Mouse (Mus musculus) intestine, postnatal 0 days (tissue): ENCODE data around the gene Susd3. TPM values are rescaled to one million over a fixed set of nuclear protein-coding genes. Genes with fewer than 3 reads are reported as not detected.
A peak's percentile ranks its signal among the peaks of the same experiment; 100 is the strongest.

Source experiments
- ATAC-seq: fragments of 200-750 bp; cut with Nextera tagmentation; 2 replicates; pipeline ENCODE4 v1.8.0; 2017; ENCODE audit warnings: mild to moderate bottlenecking, moderate TSS enrichment, moderate library complexity
- H3K27ac ChIP-seq: fragments of 300-500 bp; sonication (generic); 2 replicates; pipeline ENCODE4 v1.5.1; 2014; ENCODE audit warnings: mild to moderate bottlenecking, low read depth, low read length, moderate library complexity
- H3K27me3 ChIP-seq: fragments of 300-500 bp; sonication (generic); replicated peaks from 2 replicates; pipeline ENCODE4 v1.6.1; 2014; ENCODE audit warnings: low read length, mixed read lengths; ENCODE audit not compliant: control insufficient read depth, insufficient read depth
- H3K36me3 ChIP-seq: fragments of 300-500 bp; sonication (generic); 2 replicates; pipeline ENCODE4 v1.6.1; 2014; ENCODE audit warnings: mild to moderate bottlenecking, moderate library complexity; ENCODE audit not compliant: control insufficient read depth, insufficient read depth
- H3K4me1 ChIP-seq: fragments of 300-500 bp; sonication (generic); replicated peaks from 2 replicates; pipeline ENCODE4 v1.6.1; 2014; ENCODE audit warnings: antibody characterized with exemption, low read length, mixed read lengths; ENCODE audit not compliant: control insufficient read depth, insufficient read depth
- H3K4me2 ChIP-seq: fragments of 300-500 bp; sonication (generic); replicated peaks from 2 replicates; pipeline ENCODE4 v1.6.1; 2014; ENCODE audit warnings: low read depth, mild to moderate bottlenecking, moderate library complexity
- H3K4me3 ChIP-seq: fragments of 300-500 bp; sonication (generic); 2 replicates; pipeline ENCODE4 v1.5.1; 2014; ENCODE audit warnings: low read depth, low read length
- H3K9ac ChIP-seq: fragments of 300-500 bp; sonication (generic); 2 replicates; pipeline ENCODE4 v1.6.1; 2014; ENCODE audit warnings: mild to moderate bottlenecking, low read depth, low read length
- H3K9me3 ChIP-seq: fragments of 300-500 bp; sonication (generic); 2 replicates; pipeline ENCODE4 v1.6.1; 2016; ENCODE audit warnings: mixed run types; ENCODE audit not compliant: control insufficient read depth
- CTCF ChIP-seq: sonication (generic); IDR thresholded peaks from 2 replicates; pipeline ENCODE4 v1.5.1; 2016; ENCODE audit warnings: low read depth, mild to moderate bottlenecking, control low read depth, antibody characterized with exemption, moderate library complexity
- WGBS: fragments of 180-500 bp; shearing (Covaris S2); extraction: QIAGEN DNeasy Blood & Tissue Kit; methylation state at CpG from one replicate; pipeline ENCODE4 v1.1.7; 2014; 5-methylcytosine and 5-hydroxymethylcytosine counted together
- polyA plus RNA-seq: library from polyadenylated mRNA; unstranded; fragments of >200 nt; fragmentation: Nextera tagmentation; extraction: Ambion mirVana; gene quantifications from 2 replicates; pipeline ENCODE4 v1.2.1, GENCODE M21; 2015

The Susd3 gene
- polyA plus RNA-seq, 1 experiment from 2014 or later = 1.3 TPM

DNA sequence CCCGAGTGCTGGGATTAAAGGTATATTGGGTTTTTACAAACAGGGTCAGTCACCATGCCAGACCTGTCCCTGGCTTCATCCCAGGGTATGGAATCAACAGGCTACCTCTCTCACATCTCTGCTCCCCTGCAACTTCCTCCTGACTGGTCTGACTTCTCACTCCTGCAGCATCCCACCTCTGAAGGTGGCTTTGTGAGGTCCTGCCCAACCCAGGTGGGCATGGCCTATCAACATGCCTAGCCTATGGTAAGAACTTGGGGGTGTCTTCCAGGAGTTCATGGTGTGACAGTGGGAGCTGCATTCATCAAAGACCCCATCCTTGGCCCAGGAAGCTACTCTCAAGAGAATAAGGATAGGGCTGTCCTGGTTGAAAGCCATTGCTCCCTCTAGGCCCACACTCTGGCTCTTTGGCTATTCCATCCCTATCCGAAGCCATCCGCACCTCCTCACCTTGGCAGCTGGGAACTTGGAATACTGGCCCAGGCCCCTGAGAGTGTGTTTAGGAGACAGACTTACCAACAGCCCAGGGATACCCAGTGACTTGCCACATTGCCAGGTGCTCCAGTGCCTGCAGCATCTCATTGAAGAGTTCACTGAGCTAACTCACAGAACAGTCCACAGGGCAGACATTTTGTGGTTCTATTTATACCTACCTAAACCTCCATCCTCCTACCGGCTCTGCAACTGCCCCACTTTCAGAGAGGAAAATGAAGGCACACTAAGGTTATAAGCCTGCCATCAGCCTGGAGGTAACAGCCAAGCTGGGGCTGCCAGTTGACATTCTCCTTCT, 35.6 kb downstream of the Susd3 start:
- Histone ChIP-seq H3K4me1 (peaks cover 13% of the 10 kb centered on the region), H3K9me3 (no peaks in the 10 kb centered on the region), H3K36me3 (peaks cover 1% of the 10 kb centered on the region; the same call in 1 of the 2 replicates), H3K27ac (no peak overlapping the region), H3K9ac (no peak overlapping the region), H3K4me2 (no peak overlapping the region), H3K27me3 (no peaks in the 10 kb centered on the region), H3K4me3 (no peak overlapping the region)
- TF ChIP-seq CTCF = no peak
- 94% methylated on average over 4 of the region's 4 CpGs for WGBS
- no peak for ATAC-seq

DNA sequence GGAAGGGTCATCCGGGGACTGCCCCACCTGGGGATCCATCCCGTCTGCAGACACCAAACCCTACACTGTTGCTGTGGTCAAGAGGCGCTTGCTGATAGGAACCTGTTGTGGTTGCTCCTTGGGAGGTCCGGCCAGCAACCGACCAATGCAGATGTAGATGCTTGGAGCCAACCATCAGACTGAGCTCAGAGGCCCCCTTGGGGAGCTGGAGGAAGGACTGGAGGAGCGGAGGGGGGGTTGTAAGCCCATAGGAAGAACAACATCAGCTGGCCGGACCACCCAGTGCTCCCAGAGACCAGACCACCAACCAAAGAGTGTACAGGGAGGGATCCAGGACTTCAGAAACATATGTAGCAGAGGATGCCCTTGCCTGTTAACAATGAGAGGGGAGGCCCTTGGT, 39.2 kb downstream of the Susd3 start:
- Histone ChIP-seq H3K27me3 (no peaks in the 10 kb centered on the region), H3K9ac (no peak overlapping the region), H3K27ac (no peak overlapping the region), H3K4me2 (no peak overlapping the region), H3K9me3 (no peaks in the 10 kb centered on the region), H3K4me3 (no peak overlapping the region), H3K36me3 (peaks cover 28% of the 10 kb centered on the region), H3K4me1 (peaks cover 7% of the 10 kb centered on the region; the same call in 1 of the 2 replicates)
- ATAC-seq = no peak
- TF ChIP-seq CTCF = no peak
- WGBS = 74% methylated on average over 7 of the region's 7 CpGs

GRCm38 (mm10) chr13:49206341-49206740, 42.2 kb downstream of the Susd3 start:
- Histone ChIP-seq H3K27me3 (no peaks in the 10 kb centered on the region), H3K9me3 (no peaks in the 10 kb centered on the region), H3K4me2 (no peak overlapping the region), H3K4me3 (no peak overlapping the region), H3K27ac (no peak overlapping the region), H3K9ac (no peak overlapping the region), H3K36me3 (peaks cover 52% of the 10 kb centered on the region), H3K4me1 (no peaks in the 10 kb centered on the region)
- ATAC-seq = no peak
- WGBS = 91% methylated on average over 2 of the region's 2 CpGs
- TF ChIP-seq CTCF = no peak

- WGBS = 33% methylated on average over 13 of the region's 13 CpGs
- TF ChIP-seq CTCF = peak; percentile 96
- no peak overlapping the region for H3K4me2 ChIP-seq
These were observed 43.0 kb downstream of the Susd3 start for GRCm38 (mm10) chr13:49205381-49205998.

DNA sequence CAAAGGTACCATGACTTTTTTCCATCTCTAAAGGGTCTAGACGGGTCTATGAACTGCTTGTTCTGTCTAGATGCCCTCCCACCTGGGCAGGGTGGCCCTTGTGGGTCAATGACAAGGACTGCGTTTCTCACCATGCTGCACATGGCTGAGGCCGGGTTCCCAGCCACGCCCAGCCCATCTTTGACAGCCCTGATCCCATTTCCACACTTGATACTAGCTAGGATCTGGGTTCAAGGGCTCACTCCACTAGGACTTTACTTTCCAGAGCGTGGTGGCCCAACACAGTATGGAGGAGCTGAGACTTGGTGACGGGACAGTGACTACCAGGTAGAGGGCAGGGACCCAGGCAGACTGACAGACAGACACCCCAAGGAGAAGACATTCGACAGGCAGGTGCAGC, 46.0 kb downstream of the Susd3 start:
- Histone ChIP-seq H3K9me3 (no peaks in the 10 kb centered on the region), H3K4me2 (no peak overlapping the region), H3K4me3 (no peak overlapping the region), H3K36me3 (peaks cover 47% of the 10 kb centered on the region), H3K27ac (no peak overlapping the region), H3K9ac (no peak overlapping the region), H3K27me3 (no peaks in the 10 kb centered on the region), H3K4me1 (no peaks in the 10 kb centered on the region)
- no peak for TF ChIP-seq CTCF
- WGBS = 92% methylated on average over 7 of the region's 7 CpGs
- no peak for ATAC-seq

More at GRCm38 (mm10) chr13:49205381-49205998, 43.0 kb downstream of the Susd3 start:
- peaks cover 52% of the 10 kb centered on the region for H3K36me3 ChIP-seq
- no peaks in the 10 kb centered on the region for H3K4me1 ChIP-seq
- H3K4me3 ChIP-seq = no peak overlapping the region
- H3K9me3 ChIP-seq = no peaks in the 10 kb centered on the region
- ATAC-seq = peak; percentile 68
- H3K9ac ChIP-seq = no peak overlapping the region
- no peaks in the 10 kb centered on the region for H3K27me3 ChIP-seq
- H3K27ac ChIP-seq = no peak overlapping the region

DNA sequence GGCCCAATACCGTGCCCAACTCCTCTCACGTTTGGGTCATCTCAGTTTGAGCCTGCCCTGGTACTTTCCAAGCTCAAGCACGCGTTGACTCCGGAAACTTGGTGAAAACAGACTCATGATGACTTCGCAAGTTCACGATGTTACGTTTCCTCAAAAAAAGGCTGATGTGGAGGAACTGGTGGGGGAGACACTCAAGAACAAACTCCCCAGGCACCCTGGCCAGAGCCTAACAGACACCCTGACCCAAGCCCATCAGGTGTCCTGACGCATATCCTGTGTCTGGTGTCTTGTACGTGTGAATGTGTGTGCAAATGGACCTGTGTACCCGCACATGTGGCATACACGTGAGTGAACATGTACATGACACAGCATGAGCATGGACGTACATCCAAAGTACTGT, 47.8 kb downstream of the Susd3 start:
- no peak for TF ChIP-seq CTCF
- H3K9me3 ChIP-seq = no peaks in the 10 kb centered on the region
- no peak overlapping the region for H3K9ac ChIP-seq
- no peak for ATAC-seq
- H3K4me1 ChIP-seq = no peaks in the 10 kb centered on the region
- peaks cover 49% of the 10 kb centered on the region for H3K36me3 ChIP-seq
- no peak overlapping the region for H3K4me3 ChIP-seq
- WGBS = 79% methylated on average over 13 of the region's 13 CpGs
- no peaks in the 10 kb centered on the region for H3K27me3 ChIP-seq
- no peak overlapping the region for H3K27ac ChIP-seq
- H3K4me2 ChIP-seq = no peak overlapping the region
